Mouse (Mus musculus) cerebellum, adult 18-20 months (tissue): ENCODE results near the gene Adra2a.

Experiments
- DNase-seq, 2 experiments: peaks; one replicate each; pipeline ENCODE4 v3.0.0; 2021

Gene Adra2a

DNA sequence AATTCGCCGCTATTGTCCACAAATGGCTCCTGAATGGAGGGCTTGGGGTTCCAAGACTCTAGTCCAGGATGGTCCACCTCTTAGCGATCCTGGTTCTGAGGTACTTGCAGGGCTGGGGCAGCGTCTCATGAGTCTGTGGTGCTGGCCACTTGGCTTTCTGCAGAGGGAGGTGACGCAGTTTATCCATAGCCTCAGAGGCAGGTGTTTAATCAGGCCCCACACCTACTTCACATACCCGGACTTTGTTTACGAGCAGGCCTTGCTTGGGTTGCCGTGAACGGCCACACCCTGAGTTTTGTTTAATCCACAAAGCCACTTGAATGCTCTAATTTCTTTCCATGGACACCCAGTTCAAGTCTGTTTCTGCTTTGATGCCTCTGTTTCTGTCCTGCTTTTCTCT is 37.4 kb downstream of the Adra2a start:
- no peak for DNase-seq

GRCm38 (mm10) chr19:54081716-54082165 is 37.8 kb downstream of the Adra2a start:
- no peak for DNase-seq

DNA sequence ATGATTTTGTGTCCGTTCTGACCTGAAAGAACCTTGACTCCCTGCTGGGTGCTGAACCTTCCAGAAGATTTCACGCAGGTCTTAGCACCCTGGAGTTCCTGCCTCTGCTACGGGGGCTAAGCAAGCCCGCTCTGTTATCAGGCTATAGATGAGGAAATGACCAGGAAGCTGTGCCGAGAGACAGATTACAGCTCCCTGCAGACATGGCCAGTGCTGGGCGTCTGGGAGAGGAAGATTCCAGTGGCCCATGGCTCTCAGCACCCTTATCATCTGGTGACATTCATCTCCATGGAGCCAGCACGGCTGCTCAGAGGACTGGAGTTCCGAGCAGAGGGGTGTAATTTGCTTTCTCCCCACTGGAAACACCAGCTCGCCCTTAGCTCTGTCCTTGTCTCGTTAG is 43.4 kb downstream of the Adra2a start:
- no peak for DNase-seq

GRCm38 (mm10) chr19:54093599-54093998 is 49.6 kb downstream of the Adra2a start:
- no peak for DNase-seq

- DNase-seq: no peak
Measured at GRCm38 (mm10) chr19:54095716-54096115, 51.8 kb downstream of the Adra2a start.

GRCm38 (mm10) chr19:54098367-54098766 is 54.4 kb downstream of the Adra2a start:
- DNase-seq: no peak
